Mouse (Mus musculus): ENCODE data around the gene Cxcl2. TPM values are rescaled to one million over a fixed set of nuclear protein-coding genes. Genes with fewer than 3 reads are reported as not detected.

The Cxcl2 gene
- total RNA-seq (2021) = not detected
- long read RNA-seq, experiment 1 = 0 reads
- long read RNA-seq, experiment 2 = 0 reads

DNA sequence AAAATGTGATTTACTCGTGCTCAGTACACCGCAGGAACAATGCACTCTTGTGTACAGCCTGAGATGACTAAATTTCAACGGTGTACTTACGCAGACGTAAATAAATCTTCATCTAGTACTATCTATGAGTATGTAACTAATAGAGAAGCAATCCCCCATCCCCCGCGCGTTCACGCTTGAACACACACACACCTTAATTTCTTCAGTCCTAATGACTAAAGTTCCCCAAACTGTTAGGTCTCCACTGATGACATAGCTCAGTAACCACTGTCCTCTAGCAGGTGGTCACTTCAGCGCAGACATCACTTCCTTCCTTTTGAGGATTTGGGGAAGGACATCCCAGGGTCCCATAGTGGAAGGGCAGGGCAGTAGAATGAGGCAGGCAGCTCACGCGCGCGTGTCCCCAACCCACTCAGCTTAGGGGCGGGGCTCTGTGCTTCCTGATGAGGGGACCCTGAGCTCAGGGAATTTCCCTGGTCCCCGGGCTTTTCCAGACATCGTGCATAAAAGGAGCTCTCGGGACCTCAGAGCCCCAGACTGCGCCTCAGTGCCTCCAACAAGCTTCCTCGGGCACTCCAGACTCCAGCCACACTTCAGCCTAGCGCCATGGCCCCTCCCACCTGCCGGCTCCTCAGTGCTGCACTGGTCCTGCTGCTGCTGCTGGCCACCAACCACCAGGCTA is at the start of gene Cxcl2:
Cxcl2 (plus strand) TSS at position 533 of the 682 bp plus-strand sequence.
- DNase-seq (ENCODE audit: low spot score in 2 of 2) = no peak

DNA sequence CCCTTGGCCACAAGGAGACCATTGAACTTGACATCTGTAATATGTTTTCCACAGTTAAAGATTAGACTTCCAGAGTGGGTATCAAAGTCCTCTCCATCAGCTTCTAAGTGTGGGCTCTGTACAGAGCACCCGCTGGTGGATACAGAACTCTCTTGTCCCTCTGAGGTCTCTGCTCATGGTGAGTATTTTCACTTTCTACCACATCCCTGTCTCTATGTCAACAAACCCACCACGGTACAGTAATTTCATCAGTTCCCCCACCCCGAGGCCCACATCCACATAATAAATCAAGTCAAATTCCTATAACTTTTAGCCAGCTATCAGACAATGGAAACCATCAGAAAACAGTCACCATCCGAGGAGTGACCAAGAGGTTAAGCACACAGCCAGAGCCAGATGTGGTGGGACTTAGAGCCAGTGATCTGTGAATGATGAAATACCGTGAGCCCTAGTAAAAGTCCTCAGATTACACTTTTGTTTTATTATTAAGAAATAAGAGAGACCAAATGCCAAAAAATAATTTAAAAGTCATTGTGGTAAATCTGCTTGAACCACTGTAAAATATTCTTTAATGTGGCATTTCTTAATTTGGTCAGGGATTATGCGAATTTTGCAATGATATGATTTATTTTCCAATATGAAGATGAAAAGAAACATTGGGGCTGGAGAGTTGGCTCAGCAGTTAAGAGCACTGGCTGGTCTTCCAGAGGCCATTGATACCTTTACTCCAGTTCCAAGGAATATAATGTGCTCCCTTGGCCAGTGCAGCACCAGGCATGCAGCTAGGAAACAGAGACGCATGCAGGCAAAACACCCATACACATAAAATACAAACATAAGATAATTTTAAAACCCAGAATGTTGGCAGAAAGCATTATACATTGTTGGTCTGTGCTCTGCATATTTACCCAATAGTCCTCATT is 48.1 kb upstream of the Cxcl2 start:
- DNase-seq (ENCODE audit: low spot score in 2 of 2) = no peak

DNA sequence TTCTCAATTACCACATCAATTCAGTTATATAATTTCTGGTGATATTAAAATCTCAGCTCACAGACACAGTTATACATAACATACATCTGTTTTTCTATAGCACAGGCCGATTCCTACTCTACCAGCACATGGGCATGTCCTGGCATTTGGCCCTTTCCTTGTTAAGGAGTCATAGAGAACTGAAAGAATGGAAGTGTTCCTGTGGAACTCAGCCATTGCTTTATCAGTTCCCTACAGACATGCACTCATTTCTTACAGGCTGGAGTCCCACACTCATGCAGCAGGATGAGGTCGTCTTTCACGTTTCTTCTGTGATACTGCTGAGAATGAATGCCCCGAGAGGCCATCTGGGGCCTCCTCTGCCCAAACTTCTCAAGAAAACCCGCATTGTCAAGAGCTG is 46.2 kb upstream of the Cxcl2 start:
- DNase-seq (ENCODE audit: low spot score in 2 of 2) = no peak

DNA sequence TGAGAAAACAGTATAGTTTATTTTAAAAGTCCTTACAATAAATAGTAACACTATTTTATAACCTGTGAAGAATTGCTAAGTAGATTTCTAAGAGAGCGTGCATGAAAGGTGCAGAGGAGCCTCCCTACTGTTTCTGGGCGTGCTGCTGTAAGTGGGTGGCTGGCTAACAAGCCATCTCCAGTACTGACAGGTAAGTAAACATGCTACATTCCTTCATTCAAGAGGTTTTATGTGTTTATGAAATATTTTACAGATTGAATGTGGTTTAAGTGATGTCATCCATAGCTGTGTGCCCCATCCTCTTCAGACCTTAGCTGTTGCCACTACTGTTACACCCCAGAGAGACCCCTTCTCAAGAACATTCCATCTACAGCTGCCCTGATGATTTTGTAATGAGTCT is 45.2 kb upstream of the Cxcl2 start:
- DNase-seq (ENCODE audit: low spot score in 2 of 2) = no peak

DNA sequence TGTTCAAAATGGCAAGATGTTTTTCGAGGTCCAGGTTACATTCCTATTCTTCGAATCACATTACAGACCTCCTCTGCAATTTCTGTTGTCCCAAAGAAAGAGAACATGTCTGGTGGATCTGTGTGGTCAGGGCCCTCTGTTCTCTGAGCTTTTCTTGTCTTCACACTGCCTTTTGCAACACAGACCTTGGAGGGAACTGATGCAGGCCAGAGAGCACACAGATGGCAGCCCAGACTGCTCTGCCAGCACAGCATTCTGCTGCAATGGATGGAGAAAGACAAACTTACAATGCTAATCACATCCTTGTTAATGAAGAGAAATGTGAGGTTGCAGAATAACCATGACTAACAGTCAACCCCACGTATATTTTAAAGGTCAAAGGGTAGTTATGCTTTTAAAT is 44.6 kb upstream of the Cxcl2 start:
- no peak for DNase-seq (ENCODE audit: low spot score in 2 of 2)

DNA sequence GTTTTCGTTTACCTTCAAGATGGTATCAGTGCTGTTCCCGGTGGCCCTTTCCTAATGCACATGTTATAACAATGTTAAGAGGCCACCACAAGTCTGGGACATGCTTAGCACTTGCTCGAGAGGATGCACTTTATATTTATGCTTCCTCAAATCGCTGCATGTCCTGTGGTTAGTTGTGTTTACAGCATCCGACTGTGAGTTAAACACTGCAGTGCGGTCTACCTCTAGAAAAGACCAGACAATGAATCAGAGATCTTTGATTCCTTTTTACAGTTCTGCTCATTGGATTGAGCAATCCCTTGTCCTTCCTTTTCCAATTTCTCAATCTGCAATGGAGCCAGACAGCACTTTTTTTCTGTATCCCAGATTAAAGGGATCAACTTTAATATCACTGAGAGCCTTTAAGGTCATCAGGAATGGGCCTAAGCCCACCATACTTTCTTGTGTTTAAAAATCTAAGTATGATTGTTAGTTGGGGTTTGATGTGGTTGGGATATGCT is 41.7 kb upstream of the Cxcl2 start:
- DNase-seq (ENCODE audit: low spot score in 2 of 2) = no peak

DNA sequence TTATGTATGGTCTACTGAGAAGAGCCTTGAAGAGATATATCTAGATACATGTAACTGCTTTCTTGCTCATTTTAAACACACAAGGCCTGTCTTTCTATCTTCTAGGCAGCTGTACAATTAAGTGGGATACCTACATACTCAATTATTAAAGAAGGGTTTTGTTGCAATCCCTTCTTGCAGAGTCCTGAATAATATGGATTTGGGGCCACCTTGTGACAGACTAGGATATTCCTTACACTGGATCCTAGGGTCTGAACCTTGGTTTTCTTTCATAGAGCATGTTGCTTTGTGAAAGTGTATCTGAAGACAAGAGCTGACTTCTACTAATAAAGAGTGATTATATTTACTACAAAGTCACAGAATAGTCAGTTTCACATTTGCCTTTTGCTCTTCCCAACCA is 36.9 kb upstream of the Cxcl2 start:
- DNase-seq (ENCODE audit: low spot score in 2 of 2) = no peak

DNA sequence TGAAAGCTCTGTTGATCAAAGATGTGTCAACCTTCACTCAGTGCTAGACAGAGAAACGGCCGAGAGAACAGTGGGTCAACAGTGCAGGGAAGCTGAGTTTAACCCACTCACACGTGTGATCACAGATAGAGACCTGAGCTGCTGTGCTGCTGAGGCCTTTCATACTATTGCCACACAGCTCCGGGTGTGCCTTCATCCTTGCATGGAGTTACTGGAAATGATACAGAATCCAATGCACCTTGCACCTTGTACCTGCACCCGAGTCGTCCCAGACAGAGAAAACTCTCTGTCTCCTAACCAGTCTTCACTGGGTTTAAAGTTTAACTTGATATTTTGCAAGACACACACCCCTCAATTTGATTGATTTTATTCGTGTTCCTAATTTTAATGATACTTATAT is 31.3 kb upstream of the Cxcl2 start:
- DNase-seq (ENCODE audit: low spot score in 2 of 2) = no peak

DNA sequence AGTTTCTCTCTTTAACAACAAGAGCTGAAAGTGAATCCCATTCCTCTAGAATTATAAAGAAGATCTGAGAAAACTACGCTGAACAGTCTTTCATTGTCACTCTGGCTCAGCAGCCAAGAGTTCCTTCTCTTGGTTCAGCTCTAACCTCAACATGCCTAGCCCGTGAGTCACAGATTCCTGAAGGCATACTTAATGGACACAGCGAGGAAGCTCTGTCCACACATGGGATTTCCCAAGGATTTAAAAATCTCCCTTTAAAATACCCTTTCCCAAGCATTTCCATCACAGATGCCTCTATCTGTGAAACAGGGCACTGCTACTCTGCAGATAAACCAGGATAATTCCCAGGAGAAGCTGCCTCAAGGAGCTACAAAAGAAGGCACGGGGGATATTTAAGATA is 27.6 kb upstream of the Cxcl2 start:
- DNase-seq (ENCODE audit: low spot score in 2 of 2) = no peak

DNA sequence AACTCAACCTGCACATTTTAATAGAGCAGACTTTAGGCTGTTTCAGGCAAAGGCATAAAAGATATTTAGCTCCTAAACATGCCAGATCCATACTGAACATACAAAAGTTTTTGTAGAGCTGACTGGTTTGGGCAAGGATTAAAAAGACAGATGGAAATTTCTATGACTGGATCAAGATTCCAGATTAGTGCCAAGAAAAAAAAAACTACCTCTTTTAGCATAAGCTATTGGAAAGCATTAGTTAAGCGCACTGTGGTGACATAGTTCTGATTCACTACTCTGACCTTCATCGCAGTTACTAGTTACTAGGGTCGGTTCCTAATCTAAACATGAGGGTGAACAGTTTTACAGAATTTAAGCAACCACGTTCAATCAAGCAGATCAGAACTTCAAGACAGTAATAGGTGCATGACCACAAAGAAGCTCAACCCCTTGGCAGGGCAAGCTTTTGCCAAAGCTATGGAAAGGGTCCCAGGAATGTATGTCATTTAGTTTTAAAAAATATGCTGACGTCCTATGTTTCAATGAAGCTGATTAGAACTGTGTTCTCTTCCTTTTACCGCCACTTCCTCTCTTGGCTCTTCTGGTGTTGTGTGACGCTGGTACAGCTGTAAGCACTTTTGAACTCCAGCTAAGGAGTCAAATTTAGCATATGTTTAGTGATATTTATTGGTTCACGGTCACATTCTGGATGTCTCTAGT is 27.0 kb upstream of the Cxcl2 start:
- DNase-seq (ENCODE audit: low spot score in 2 of 2) = no peak

DNA sequence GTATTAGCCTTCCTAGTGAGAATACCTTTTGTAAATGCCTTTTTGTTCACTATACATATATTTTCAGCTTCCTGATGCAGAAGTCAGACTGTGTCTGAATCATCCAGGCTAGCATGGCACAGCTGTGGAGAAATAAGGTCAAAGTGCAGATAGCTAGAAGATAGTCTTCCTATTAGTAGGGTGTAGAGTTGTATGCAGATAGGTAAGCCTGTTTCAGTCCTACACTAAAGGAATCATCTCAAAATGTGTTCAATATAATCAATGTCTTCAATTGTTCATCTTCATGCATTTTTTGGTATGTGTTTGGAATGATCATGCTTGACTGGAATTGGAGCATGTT is 26.5 kb upstream of the Cxcl2 start:
- DNase-seq (ENCODE audit: low spot score in 2 of 2) = no peak

DNA sequence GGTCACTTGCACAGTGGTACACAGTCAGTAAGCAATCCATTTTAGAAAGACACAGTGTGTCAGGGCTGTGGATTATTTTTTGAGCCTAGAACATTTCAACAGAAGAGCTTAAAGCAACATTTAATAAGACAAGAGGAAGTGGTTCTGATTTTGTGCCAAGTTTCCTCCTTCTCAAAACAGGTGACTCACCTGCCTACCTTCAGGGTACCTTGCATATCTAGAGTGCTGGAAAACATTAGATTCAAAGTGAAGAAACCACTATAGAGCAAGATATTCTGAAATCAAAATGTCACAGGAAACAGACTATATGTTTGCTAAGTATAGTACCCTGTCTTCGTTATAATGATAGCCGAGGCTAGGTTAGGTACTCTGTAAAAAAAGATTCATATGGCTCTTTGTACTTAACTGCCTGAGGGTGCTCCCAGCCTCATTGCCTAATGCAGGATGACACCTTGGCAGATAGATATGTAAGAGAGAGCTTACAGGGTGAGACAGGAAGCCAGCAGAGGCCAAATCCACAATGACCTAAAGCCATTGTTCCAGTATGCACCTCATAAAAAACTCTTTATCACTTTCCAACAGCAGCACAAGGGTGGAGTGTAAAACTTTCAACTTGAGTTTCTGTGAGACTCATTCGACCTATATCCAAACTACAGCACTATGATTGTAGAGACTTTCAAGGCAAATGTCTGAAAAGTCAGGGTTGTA is 24.2 kb upstream of the Cxcl2 start:
- no peak for DNase-seq (ENCODE audit: low spot score in 2 of 2)

DNA sequence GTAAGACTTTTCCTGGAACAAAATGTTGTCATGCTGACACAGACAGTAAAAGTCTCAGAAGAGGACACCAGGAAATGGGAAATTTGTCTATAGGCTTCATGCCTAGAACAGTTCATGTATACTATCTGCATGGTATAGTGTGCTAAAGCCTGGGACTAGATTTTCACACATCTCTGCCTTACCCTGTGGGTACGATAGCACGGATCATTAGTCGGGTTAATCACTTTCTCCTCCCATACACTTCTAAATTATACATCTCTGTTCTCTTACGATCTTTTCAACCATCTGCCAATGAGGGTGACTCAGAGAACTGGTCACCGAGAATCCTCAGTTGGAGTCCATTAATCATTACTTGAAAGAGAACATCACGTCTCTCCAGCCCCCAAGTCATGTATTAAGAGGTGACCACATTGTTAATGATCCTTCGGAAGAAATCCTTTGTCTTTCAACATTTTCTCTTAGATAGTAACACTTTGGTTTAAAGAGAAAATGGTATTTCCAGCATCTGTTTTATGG is 23.3 kb upstream of the Cxcl2 start:
- no peak for DNase-seq (ENCODE audit: low spot score in 2 of 2)

DNA sequence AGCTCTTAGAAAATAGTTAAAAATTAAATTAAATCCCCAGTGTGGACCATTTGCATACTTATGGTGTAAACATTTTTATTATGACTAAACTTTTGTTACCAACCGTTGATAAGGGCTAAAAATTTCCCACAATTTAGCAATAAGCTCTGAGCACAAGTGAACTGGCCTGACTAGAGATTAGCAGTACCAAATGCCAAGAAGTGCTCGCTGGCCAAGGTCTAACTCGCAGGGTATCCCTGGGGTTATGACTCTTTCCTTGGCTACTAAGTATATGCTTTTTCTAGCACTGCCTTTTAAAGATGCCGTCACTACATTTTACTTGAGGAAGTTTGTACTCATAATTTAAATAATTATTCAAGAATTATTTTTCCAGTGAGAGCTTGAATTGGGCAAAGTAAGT is 22.6 kb upstream of the Cxcl2 start:
- DNase-seq (ENCODE audit: low spot score in 2 of 2) = no peak

DNA sequence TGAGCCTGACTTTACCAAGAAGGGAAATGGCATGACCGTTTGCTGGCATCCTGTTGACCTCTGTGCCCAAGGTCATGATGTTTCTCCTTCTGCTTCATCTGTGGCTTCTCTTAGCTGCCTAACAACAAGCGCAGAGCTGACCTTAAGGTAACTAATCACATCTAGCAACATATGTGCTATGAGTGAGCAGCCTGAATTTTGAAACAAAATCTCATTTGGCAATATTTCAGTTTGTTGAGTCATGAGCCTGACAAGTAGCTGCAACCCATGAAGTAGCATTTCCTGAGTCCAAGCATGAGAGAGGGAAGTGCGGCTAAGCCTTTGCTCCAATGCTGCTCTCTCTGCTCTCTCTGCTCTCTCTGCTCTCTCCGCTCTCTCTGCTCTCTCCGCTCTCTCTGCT is 22.0 kb upstream of the Cxcl2 start:
- DNase-seq (ENCODE audit: low spot score in 2 of 2) = no peak

DNA sequence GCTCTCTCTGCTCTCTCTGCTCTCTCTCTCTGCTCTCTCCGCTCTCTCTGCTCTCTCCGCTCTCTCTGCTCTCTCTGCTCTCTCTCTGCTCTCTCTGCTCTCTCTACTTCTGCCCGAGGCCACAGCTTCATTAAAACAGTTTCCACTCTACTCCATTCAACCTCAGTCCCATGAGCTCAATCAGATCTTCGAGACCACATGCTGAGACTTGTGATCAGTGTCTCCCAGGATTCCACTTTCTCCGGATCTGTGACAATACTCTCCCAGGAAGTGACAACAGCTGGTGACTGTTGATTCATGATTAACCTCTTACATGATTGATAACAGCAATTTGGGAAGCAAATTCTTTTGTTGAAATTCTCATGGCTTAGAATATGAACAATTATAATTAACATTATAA is 21.5 kb upstream of the Cxcl2 start:
- no peak for DNase-seq (ENCODE audit: low spot score in 2 of 2)

DNA sequence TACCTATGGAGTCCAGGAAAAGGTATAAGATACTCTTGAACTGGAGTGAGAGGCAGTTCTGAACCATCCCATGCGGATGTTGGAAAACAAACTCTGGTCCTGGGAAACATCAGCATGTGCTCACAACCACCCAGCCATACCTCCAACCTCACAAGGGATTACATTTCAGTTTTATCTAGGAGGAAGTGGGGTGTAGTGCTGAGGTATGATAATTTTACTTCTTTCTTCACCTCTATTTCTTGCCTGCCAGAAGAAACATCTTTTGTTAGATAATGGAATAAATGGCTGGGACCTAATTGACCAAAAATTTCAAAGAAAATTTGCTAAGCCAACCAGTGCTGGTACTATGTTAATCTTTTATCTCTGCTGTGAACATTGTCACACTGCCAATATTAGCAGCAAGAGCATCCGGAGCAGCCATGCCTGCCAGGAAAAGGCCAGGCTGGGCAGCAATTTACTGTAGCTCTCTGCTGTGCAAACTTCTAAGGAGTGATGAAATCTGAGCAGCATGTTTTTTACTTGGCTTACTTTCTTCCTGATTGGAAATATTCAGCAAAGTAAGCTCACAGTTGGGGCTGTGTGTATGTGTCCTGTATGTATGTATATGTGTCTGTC is 18.9 kb upstream of the Cxcl2 start:
- no peak for DNase-seq (ENCODE audit: low spot score in 2 of 2)

DNA sequence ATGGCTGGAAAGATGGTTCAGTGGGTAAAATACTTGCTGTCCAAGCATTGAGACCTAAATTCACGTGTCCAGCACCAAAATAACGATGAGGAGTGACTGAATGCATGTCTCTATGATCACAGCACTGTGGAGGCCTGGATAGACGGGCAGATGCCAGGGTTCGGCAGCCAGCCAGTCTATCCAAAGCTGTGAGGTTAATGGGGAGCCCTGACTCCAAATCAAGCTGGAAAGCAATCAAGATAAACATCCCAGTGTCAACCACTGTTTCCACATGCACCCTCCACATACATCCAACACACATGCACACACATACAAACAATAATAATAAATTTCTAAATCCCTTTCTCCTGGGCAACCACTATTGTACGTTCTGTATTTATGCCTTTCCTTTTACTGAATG is 15.0 kb upstream of the Cxcl2 start:
- no peak for DNase-seq (ENCODE audit: low spot score in 2 of 2)

DNA sequence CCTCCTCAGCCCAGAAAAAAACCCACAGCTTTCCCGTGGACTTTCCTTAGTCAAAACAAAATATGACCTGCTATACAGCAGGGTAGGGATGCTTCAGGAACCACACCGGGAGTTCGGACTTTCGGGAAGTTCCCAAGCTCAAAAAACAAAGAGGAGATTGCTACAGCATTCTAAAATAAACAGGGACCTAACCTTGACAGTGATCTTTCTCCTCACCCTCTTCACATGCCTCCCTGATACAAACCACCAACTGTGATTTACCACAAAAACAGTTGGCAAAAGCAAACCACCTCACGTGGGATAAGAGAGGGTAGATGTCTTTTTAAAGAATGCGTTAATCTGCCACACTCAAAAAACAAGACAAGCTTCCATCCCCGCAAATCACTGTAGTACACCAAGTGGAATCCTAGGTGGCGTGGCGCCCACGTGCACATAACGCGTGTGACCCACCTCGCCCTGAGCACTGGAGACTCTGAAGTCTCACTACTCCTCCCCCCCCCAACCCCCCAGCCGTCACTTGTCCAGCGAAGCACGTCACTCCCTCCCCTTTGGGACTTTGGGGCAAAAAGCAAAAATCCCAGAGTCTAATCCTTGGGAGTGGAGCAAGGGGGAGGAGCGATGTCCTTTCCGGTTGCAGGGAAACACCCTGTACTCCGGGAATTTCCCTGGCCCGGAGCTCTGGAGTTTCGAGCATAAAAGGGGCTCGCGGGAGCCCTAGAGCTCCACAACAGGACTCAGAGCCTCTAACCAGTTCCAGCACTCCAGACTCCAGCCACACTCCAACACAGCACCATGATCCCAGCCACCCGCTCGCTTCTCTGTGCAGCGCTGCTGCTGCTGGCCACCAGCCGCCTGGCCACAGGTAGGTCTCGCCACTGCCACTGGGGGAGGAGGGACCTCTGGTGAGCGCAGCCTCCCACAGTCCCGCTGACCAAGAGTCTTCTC is 12.9 kb upstream of the Cxcl2 start, which contains the start of gene Cxcl1:
Cxcl1 (plus strand) TSS at position 723 of the 945 bp plus-strand sequence.
- no peak for DNase-seq (ENCODE audit: low spot score in 2 of 2)
